Mouse (Mus musculus): ENCODE data around the gene Pde3a. TPM values are rescaled to one million over a fixed set of nuclear protein-coding genes. Genes with fewer than 3 reads are reported as not detected.

Pde3a gene
- polyA plus RNA-seq, 1 experiment, result 2.1 TPM

DNA sequence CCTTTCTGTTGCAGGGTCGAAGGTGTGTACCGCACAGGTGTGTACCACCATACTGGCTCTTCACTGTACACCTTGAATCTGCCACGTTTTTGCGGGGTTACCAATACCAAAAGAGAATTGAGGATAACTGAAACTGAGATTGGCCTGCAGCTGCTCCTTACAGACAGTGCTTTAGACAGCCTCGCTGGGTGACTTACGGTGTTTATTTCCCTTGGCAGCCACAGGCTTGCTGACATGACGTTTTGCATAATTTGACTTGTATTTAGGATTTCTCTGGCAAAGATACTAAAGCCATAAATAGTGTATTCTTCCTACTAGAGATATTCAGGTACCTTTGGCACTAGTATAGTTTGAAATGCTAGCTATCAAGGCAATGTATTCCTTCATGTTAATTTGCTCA is 155.6 kb downstream of the Pde3a start:
- DNase-seq (ENCODE audit: low read depth), result no peak

DNA sequence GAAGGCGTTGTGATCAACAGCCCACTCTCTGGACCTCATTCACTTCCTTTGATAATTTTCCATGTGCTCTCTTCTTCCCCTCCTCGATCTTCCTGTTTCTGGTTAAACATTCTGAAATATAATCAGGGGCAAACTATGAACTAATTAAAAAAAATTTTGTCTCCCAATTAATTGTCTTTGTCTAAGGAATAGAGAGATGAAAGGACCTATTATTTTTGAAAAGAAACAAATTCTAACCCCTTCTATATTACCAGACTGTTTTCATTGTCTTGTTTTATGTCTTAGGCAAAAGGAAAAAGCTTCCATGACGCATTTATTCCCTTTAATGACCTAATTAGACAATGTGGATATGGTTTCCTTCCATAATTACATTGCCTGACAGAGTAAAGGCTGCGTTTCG is 156.4 kb downstream of the Pde3a start:
- DNase-seq (ENCODE audit: low read depth), result no peak

DNA sequence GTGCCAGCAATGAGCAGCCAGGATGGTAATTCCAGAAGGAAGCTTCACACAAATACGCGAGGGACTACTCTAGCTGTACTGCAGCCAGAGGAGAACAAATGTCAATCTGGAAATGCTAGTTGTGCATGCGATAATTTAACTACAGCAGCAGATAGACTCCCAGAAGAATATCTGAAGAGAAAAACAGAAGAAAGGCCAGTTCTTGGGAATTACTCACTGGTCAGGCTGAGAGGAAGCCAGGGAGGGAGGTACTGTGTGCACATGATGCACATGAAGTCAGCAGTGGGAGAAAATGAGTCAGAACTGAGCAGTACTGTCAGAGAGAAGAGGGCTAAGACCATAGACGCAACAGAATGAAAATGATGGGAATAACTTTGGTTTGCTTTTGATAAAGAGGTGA is 159.7 kb downstream of the Pde3a start:
- DNase-seq (ENCODE audit: low read depth), result no peak

DNA sequence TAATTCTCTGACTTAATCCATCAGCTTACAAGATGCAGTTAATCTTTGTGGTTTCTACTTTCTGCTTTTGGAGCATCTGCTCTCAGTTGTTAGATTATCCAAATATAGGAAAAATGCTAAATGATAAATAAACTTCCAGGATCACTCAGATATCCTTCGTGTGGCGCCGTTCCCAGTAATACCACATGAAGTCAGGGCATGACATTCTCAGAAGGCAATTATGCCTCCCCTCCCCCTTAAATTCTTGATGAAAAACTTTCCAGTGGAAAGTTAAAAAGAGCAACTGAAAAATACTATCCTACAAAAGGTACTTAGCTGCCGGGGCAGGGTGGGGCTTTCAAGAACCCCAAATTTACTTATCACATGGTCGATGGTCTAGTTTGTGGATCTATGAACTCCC is 161.8 kb downstream of the Pde3a start:
- DNase-seq (ENCODE audit: low read depth), result no peak

DNA sequence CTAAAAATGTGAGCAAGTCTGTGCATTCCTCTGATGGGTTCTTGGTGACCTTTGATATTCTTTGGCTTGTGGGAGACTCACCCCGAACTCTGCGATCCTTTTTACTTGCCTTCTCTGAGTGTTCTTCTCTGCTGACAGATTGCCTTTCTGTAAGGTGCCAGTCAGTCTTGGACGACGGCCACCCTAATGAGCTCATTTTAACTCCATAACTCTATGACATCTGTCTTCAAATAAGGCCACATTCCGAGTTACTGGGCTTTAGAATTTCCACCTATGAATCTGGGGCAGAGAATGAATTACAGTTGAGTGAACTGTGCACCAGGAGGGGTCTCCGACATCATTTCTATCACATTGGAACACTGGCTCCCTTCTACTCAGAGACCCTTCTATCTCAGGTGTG is 176.0 kb downstream of the Pde3a start:
- no peak for DNase-seq (ENCODE audit: low read depth)

DNA sequence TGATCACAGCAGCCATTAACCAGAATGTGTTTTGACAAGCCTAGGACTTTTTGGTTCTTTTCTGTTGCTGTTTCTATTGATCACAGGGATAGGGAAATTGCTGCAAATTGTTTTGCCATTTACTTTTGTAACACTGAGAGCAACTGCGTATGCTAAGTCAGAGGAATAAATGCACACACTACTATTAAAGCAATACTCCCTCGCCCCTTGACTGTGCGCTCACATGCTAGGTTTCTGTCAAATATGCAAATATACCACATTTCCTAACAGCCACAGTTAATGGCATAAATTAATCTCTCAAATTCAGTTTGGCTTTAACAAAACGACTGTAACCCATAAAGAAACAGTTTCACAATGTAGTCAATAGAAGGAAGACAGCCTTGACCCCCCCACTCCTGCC is 179.5 kb downstream of the Pde3a start:
- no peak for DNase-seq (ENCODE audit: low read depth)

DNA sequence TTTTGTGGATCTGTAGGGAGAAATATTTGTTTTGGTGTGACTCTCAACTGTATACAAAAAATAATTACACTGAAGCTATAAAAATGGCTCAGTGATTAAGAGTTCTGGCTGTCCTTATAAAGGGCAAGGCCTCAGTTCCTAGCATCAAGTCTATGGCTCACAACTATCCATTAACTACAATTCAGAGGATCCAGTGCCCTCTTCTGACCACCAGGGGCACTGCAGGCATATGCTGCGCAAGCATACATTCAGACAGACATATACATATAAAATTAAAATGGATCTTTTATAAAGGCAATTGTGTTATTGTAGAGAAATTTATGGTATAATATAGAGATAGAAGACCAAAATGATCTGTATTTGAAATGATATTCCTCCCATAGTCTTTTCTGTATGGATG is 181.1 kb downstream of the Pde3a start:
- DNase-seq (ENCODE audit: low read depth), result no peak

DNA sequence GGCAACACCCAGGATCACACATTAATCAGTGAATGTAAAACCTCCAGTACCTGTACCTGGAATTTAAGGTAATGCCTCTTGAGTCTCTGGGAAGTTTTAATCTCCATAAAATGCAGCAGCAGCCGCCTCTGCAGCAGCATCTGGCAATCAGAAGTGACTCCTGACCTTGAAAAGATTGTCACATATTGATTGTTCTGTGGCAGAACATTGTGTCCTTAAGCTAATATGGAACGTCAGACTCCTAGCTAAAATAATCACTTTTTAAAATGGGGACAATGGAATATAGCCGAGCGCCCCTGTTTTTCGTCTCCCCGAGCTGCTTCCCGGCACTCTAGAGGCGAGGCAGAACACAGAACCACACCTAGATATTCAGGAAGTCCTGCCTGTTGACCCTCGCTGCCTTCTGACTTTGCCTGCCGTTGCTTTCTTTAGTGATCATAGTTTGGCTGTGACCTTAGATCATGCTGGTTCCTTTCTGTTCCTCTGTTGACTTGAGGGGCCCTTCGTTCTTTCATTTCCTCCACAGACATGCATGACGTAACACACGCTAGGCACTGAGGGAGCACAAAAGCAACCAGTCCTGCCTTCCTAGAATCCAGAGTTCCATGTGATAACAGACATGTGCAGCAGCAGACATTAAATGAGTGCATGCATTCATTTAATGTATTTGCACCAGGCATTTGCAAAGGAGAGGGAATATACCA is 183.4 kb downstream of the Pde3a start:
- no peak for DNase-seq (ENCODE audit: low read depth)

DNA sequence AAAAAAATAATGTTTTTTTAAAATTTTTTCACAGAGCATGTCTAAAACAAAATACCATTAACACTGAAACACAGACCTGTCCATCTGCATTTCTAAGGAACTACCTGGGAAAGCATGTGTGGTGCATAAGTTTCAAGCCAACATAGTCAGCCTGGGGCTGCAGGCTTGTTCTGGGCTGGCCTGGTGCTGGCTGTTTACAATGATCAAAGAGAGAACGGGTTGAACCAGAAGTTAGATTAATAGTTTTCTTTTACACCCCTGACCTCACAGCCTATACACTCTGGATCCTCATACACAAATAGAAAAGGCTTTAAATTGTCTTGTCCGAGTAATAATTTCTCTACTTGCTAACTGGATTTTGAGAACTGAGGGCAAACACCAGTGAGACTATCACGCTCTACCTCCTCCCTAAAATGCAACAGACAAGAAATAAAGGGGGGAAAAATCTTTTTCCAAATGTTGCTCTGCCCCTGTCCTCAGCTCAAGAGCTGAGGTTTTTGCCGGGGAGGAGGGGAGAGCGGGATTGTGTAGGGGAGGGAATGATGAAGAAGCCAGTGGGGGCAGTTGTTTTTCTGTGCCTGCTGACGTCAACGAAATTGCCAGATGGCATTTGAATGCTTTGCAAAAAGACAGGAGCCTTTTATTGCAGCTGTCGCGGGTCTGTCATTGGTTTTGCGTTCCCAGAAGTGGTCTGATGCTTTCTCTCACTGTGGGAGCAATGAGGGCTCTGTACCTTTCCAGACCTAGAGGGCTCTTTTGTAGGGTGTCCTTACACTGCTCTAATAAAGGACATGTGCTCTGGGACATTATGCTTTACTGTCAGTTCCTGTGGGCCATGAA is 185.1 kb downstream of the Pde3a start:
- DNase-seq (ENCODE audit: low read depth), result peak; percentile 13

DNA sequence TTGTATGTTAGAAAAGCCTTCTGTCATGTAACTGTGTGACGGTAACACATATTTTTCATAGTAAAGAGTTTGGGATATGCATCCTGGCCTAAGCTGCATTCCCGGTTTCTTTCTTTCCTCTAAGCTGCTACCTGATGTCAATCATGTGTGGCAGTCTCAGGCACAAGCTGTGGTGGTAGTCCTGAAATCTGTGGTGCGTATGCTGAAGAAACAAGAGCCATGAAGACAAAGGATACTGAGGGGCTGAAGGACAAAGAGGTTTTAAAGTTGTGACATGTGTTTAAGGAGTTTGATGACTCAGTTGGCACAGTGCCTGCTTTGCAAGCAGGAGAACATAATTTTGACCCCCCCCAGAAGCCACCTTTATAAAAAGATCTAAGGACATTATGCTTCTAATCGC is 186.1 kb downstream of the Pde3a start:
- no peak for DNase-seq (ENCODE audit: low read depth)

DNA sequence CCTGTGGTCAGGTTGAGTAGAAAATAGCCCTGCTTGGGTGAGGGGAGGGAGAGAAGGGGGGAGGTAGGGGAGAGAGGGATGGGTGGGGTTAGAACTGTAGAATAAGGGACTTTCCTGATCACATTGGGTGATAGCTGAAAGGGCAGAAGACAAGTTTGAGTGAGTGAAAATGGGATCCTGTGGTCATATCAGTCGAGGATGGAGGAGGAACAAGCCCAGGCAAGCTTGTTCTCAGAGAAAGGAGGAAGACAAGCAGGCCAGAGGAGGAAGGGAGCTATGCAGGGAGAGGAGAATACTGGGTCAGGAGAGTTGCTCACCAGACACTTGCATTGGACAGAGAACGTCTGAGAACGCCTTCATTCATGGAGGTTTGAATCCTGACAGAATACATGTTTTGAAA is 190.9 kb downstream of the Pde3a start:
- no peak for DNase-seq (ENCODE audit: low read depth)

DNA sequence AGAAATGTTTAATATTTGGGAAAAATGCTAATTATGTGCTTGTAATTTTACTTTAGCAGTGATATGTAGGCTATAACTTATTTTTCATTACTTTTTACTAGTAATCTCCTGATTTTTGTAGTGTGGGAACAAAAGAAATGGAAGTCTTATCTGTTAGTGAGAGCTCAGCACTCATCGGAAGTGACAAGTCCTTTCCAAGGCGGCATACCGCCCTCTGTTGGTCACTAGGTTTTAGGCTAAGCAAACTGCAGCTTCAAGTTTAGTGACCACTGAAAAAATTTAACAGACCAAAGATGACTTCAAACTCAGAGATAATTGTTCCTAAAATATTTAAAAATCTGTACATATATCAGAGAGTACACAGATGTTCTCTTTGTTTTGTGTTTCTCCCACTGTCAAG is 198.5 kb downstream of the Pde3a start:
- DNase-seq (ENCODE audit: low read depth), result no peak

DNA sequence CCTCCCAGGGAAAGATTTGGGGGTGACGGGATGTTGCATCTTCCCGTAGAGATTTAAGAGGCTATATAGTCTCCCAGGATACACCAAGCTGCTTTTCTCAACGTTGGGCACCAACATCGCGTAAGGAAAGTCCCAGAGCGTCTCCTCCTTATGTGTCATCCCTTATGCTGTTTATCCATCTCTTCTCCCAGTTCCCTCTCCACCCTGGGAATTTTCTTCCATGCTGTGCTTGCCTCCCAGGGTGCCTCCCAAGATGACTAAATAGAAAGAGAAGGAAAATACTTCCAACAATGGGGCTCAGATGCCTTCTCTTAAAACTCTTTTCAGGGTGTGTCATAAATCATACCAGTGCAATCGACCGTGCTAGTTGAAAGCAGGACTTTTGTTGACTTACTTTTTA is 199.8 kb downstream of the Pde3a start:
- no peak for DNase-seq (ENCODE audit: low read depth)

DNA sequence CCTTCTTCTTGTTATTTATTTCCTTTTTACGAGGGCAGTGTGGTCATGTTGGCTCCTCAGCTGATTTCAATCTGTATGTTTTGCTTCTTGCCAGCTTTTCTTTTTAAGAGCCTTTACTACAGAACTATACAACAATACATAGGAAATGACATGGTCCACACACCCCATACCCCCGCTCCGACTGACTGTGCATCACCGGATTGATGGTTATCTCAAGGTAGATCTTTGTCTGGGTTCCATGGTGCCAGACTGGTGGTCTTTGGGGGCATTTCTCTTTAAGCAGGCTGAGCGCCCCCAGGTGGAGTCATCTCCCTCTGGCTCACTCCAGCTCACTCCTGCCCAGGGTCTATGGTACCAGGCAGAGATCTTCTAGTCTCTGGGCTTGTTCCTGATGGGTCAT is 206.3 kb downstream of the Pde3a start:
- no peak for DNase-seq (ENCODE audit: low read depth)

DNA sequence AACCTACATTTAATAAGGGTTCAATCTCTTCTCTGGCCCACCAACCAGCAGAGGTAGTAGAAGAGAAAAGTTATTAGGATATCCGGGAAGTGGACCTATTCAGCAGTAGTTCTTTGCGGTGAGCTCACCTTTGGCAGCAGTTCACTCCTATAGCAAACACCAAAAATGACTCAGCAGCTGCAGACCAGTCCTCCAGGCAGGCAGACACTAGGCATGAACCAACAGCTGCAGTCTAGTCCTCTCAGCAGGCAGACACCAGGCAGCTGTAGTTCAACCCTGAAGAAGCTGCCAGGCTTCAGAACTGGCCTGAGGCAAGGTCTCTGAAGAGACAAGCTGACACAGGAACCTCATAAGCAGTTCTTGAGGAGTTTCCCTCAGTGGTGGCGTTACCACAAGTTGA is 207.5 kb downstream of the Pde3a start:
- no peak for DNase-seq (ENCODE audit: low read depth)

DNA sequence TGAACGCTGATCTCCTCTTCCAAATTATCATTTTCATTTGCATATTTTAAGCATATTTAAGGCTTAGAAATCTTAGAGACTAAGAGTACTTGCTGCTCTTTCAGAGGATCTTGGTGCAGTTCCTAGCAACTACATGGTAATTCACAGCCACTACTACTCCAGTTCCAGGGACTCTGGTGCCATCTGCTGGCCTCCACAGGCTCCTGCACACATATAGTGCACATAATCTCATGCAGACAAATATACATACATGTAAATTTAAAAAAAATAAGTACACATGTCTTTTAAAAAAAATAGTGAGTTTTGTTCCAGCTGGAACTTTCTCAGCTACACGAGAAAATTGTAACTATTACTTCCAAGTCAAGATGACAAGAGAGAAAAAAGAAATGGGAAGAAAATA is 221.2 kb downstream of the Pde3a start:
- DNase-seq (ENCODE audit: low read depth), result no peak

DNA sequence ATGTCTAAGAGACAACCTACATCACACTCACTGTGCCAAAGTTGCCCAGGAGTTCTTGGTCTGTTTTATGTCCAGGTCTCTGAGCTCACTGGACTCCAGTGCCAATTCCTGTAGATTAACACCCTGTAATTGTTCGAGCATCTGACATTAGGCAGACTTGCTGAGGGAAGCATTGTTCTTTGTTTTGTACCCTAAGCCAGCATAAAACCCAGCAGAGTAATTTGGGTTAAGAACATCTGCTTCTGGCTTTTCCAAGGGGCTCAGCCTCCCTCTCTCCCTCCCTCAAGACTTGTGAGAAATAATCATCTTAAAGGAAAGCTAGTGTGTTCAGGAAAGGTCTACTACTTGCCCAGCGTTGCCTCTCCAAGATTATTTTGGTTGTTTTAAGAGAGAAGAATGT is 225.2 kb downstream of the Pde3a start:
- DNase-seq (ENCODE audit: low read depth), result no peak

DNA sequence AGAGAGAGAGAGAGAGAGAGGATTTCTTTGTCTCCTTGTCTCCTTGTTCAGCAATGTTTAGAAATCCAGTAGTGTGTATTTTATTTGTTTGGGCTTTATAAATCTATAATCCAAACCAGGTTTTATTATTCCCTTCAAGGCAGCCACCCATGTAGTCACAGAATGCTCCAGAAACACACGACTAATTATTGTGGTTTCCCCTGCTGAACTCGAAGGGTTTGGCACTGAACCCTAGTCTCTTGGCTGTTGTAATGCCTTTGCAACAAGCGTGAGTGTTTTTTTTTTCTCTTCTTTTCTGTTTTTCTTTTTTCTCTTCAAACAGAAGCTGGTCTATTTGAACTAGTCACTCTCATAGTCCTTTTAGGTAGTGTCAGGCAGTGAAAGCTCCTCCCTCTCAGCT is 225.6 kb downstream of the Pde3a start:
- no peak for DNase-seq (ENCODE audit: low read depth)

DNA sequence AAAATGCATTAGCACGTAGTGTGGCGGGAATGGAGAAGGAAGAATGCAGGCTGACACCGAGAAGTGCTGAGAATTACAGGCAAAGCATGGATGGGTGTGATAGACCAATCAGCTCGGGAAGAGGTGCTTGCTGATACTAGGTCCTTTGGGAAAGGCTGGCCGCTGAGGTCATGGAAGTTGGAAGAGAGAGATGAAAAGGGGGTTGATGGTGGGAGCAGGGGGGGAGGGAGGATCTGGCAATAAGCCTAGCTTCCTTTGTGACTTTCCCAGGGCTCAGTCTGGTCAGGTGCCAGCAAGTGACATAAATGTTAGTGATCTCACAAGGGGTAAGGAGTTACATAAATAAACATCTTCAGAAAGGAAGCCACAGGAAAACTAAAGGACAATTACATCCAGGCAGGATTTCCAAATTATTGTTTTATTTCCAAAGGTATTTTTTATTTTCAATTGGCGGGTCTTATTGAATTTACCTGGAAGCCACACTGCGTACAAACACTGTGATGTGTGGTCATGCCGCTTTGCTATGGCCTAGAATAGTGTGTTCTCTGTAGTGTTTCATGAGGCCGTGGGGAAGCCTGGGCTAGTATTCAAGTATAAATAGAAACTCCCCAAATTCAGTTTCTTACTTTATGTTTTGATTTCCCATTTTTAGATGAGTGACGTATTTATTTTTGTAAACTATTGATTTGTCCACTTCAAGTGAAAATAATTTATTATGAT is 236.4 kb downstream of the Pde3a start:
- no peak for DNase-seq (ENCODE audit: low read depth)

DNA sequence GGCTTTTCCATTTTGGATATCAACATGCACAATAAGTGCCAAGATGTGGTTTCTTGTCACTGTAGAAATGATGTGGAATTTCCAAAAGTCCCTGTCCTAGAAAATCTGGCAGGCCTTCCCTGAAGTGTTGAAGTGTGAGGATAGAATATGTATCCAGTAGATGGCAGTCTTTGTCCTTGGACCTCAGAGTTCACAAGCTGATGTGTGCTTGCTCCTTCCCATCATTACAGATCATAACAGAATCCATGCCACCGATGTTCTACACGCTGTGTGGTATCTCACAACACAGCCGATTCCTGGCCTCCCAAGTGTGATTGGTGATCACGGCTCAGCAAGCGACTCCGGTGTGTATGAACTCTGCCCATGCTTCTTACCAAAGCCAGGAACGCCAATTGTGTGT is 238.2 kb downstream of the Pde3a start:
- DNase-seq (ENCODE audit: low read depth), result no peak

DNA sequence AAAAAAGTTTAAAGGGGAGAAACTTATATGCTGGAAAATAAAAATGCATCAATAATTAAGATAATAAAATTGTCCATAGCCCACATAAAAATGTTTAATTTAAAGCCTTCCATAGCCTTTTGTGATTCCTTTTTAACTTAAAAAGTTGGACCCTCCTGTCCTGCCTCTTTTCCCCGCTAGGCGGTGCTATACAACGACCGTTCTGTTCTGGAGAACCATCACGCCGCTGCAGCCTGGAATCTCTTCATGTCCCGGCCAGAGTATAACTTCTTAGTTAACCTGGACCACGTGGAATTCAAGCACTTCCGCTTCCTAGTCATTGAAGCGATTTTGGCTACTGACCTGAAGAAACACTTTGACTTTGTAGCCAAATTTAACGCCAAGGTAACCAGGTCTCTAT is 239.6 kb downstream of the Pde3a start:
- DNase-seq (ENCODE audit: low read depth), result no peak

DNA sequence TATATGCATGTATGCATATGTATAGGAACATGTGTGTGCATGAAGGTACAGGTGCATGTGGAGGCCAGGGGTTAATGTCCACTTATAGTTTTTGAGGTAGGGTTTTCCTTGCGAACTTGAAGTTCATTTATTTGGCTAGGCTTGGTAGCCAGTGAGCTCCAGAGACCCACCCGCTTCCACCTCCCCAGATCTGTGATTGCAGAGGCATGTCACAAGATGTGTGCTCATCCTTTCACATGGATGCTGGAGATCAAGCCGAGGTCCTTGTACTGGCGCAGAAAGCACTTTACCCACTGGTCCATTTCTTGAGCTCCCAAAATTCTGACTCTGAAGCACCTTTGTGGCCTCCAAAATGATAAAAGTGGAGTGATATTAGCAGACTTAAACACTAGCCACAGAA is 245.8 kb downstream of the Pde3a start:
- DNase-seq (ENCODE audit: low read depth), result no peak

All from gonadal fat pad, adult 2 months (tissue).